Mouse (Mus musculus) cerebellum, adult 2 months (tissue): Measurements from ENCODE around the gene Ncor1. TPM values are rescaled to one million over a fixed set of nuclear protein-coding genes. Genes with fewer than 3 reads are reported as not detected.
"Not testable (repeated sequence)": the region's sequence is repeated elsewhere in the genome, so short reads cannot be mapped to it uniquely, and the experiment has no call there.

Source experiments
- DNase-seq, 2 experiments: peaks; one replicate each; pipeline ENCODE4 v3.0.0; 2021
- H3K27ac ChIP-seq: fragments of 200-500 bp; 2 replicates; pipeline ENCODE4 v1.5.1; 2012; ENCODE audit warnings: low read length, control low read depth, inconsistent platforms; ENCODE audit not compliant: insufficient read depth
- H3K27me3 ChIP-seq: fragments of 200-500 bp; 2 replicates; pipeline ENCODE4 v1.6.1; 2012; ENCODE audit warnings: inconsistent platforms, mild to moderate bottlenecking, low read length, moderate library complexity; ENCODE audit not compliant: control insufficient read depth, insufficient read depth
- H3K4me1 ChIP-seq: fragments of 200-500 bp; 2 replicates; pipeline ENCODE4 v1.6.1; 2011; ENCODE audit warnings: low read length; ENCODE audit not compliant: control insufficient read depth, insufficient read depth
- H3K4me3 ChIP-seq: fragments of 200-500 bp; replicated peaks from 2 replicates; pipeline ENCODE3; 2011; ENCODE audit warnings: mild to moderate bottlenecking, low read depth, low read length, control low read depth; ENCODE audit not compliant: insufficient read depth
- CTCF ChIP-seq: fragments of 200-500 bp; IDR thresholded peaks from 2 replicates; pipeline ENCODE4 v1.5.1; 2011; ENCODE audit warnings: low read depth, mild to moderate bottlenecking, control low read depth, low read length, moderate library complexity, borderline replicate concordance; ENCODE audit not compliant: insufficient read depth
- POLR2A ChIP-seq: fragments of 200-500 bp; IDR thresholded peaks from 2 replicates; pipeline ENCODE4 v1.6.1; 2011; ENCODE audit warnings: low read length, control low read depth, borderline replicate concordance; ENCODE audit not compliant: insufficient read depth
- WGBS: fragments of 180-500 bp; shearing (Covaris S2); methylation state at CpG from one replicate; pipeline ENCODE4 v1.1.7; 2018; 5-methylcytosine and 5-hydroxymethylcytosine counted together
- polyA plus RNA-seq: library from polyadenylated mRNA; depleted of rRNA; stranded (reverse); fragments of >200 nt; gene quantifications from 2 replicates; pipeline ENCODE4 v1.2.3, GENCODE M21; 2012

The Ncor1 gene
- polyA plus RNA-seq, 1 experiment, result 132 TPM

DNA sequence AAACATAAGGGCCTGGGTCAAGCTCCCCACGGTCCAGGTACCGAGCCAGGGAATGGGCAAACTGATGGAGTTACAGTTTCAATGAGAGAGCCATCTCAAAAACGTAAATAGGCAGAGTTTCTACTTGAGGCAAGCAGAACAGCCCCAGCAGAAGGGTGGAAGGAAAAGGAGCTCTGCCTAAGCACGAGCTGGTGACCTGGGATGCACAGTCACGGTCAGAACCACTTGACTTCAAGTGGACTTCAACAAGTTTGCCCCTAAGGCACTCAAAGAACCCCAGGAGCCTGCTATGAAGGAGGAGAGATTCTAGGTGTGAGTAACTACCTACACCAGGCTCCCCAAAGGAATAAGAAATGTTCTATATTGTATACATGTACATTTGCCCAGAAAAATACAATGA is 32.1 kb downstream of the Ncor1 start:
- Histone ChIP-seq H3K27me3 (no peaks in the 10 kb centered on the region), H3K4me3 (no peak overlapping the region), H3K27ac (no peak overlapping the region), H3K4me1 (no peaks in the 10 kb centered on the region; the same call in none of the 2 replicates)
- 72% methylated on average over 5 of the region's 5 CpGs for WGBS
- no peak for DNase-seq
- TF ChIP-seq CTCF (no peak), POLR2A (no peak)

DNA sequence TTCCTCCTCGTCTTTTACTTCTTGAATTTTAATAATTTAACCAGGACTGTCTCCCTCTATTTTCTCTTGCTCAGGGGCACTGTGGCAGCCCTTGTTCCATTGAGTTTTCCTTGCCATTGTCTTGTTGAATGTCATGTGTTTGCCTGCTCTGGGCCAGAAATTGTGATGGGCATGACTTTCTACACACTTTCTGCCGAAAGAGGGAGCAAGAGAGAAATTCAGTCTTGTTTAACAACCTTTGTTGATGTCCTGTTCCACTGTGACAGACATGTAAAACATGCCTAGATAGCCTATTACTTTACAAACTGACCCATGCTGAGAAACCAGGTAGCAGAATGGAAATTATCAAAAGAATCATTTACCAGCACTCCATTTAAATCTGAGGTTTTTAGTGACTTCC is 33.8 kb downstream of the Ncor1 start:
- Histone ChIP-seq H3K4me3 (no peak overlapping the region), H3K27me3 (no peaks in the 10 kb centered on the region), H3K4me1 (no peaks in the 10 kb centered on the region; the same call in 1 of the 2 replicates), H3K27ac (no peak overlapping the region)
- DNase-seq, result no peak
- WGBS, result 54% methylated on average over 2 of the region's 2 CpGs
- TF ChIP-seq POLR2A (no peak), CTCF (no peak)

DNA sequence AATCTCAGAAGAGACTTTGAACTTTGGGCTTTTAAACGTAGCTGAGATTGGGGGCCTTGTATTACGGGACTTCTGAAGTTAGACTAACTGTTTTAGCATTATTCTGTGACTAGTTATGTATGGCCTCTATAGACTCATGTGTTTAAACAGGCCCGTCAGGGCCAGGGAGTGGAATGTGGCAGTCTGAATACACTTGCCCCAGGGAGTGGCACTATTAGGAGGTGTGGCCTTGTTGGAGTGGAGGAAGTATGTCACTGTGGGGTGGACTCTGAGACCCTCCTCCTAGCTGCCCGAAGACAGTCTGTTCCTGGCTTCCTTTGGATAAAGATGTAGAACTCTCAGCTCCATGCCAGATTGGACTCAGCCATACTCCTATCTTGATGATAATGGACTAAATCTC is 43.3 kb downstream of the Ncor1 start:
- DNase-seq, result no peak
- Histone ChIP-seq H3K27ac (no peak overlapping the region), H3K27me3 (no peaks in the 10 kb centered on the region), H3K4me1 (no peaks in the 10 kb centered on the region), H3K4me3 (no peak overlapping the region)
- TF ChIP-seq POLR2A, result no peak
- WGBS, result 88% methylated on average over 4 of the region's 4 CpGs

DNA sequence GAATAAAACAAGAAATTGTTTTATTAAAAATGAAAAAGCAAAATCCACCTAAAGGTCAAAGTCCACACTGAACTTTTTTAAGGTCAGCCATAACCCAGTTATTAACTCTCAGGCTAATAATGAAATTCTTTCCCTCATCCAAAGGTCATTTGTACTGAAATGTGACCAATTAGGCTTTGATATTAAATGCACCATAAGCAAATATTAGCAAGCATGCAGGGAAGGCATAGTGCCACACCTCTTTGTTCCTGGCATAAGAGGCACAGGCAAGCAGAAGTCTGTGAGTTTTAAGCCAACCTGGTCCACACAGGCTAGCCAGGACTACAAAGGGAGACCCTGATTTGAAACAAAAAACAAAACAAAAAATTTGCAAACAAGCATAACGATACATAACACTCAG is 48.7 kb downstream of the Ncor1 start:
- WGBS, result 92% methylated on average over 1 of the region's 1 CpGs
- H3K27me3 ChIP-seq, result no peaks in the 10 kb centered on the region
- no peak overlapping the region for H3K4me3 ChIP-seq
- DNase-seq, result no peak
- no peaks in the 10 kb centered on the region for H3K4me1 ChIP-seq
- H3K27ac ChIP-seq, result no peak overlapping the region
- no peak for TF ChIP-seq POLR2A
- no peak for TF ChIP-seq CTCF

DNA sequence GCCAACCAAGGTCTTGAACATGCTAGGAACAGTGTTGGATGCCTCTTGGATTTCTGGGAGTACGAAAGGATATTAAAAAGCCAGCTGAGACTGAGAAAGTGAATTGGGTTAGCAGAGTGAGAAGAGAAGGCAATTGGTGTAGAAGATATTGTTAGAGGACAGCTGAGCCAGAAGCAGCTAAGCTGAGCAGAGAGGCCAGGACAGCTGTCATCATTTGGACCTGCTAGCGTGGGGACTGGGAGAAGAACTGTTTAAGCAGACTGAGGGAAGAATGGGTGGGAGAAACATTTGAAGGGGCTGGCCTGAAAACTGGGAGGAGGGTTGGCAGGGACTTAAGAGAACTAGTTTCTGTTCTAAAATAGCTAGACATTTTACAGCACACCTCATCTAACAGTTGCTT is 49.5 kb downstream of the Ncor1 start:
- no peaks in the 10 kb centered on the region for H3K27me3 ChIP-seq
- H3K27ac ChIP-seq, result no peak overlapping the region
- whole genome bisulfite sequencing, result 64% methylated on average over 2 of the region's 2 CpGs
- H3K4me1 ChIP-seq, result no peaks in the 10 kb centered on the region
- no peak overlapping the region for H3K4me3 ChIP-seq
- TF ChIP-seq POLR2A, result no peak
- no peak for DNase-seq

DNA sequence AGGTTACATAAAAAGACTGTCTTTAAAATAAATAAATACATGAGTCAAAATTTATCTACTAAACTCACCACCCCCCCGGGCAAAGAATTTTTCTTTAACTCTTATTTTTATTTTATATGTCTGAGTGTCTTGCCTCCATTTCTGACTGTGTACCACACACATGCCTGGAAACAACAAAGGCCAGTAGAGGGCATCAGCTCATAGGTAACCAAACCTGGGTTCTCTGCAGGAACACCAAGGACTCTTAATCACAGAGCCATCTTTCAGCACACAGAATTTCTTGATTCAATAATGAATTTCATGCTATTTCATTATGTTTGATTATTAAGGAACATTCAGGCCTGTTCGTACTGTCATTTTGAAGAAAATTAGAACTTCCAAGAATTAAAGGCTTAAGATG is 61.9 kb downstream of the Ncor1 start:
- DNase-seq, result peak; percentile 51 to 61
- no peak overlapping the region for H3K4me3 ChIP-seq
- H3K27ac ChIP-seq, result no peak overlapping the region
- 92% methylated on average over 2 of the region's 2 CpGs for WGBS
- H3K4me1 ChIP-seq, result no peaks in the 10 kb centered on the region; the same call in 1 of the 2 replicates
- no peaks in the 10 kb centered on the region for H3K27me3 ChIP-seq
- TF ChIP-seq CTCF (peak; percentile 59; the same call in 1 of the 2 replicates), POLR2A (no peak)

DNA sequence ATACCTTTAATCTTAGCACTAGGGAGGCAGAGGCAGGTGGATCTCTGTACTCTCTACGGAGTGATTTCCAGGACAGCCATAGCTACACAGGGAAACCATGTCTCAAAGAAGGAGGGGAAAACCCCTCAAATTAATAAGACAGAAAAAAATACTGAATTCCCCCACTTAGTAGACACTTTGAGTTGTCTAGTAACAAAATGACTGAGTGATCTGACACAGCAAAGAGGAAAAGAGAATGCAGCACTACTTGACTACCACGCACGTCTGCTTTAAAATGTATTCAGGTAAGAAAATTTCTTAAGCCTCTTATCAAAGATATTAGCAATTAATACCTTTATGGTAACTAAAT is 70.0 kb downstream of the Ncor1 start:
- Histone ChIP-seq H3K27me3 (no peaks in the 10 kb centered on the region), H3K4me3 (no peak overlapping the region), H3K4me1 (no peaks in the 10 kb centered on the region), H3K27ac (no peak overlapping the region)
- TF ChIP-seq CTCF (no peak), POLR2A (no peak)
- DNase-seq, result no peak
- WGBS, result 94% methylated on average over 3 of the region's 3 CpGs

DNA sequence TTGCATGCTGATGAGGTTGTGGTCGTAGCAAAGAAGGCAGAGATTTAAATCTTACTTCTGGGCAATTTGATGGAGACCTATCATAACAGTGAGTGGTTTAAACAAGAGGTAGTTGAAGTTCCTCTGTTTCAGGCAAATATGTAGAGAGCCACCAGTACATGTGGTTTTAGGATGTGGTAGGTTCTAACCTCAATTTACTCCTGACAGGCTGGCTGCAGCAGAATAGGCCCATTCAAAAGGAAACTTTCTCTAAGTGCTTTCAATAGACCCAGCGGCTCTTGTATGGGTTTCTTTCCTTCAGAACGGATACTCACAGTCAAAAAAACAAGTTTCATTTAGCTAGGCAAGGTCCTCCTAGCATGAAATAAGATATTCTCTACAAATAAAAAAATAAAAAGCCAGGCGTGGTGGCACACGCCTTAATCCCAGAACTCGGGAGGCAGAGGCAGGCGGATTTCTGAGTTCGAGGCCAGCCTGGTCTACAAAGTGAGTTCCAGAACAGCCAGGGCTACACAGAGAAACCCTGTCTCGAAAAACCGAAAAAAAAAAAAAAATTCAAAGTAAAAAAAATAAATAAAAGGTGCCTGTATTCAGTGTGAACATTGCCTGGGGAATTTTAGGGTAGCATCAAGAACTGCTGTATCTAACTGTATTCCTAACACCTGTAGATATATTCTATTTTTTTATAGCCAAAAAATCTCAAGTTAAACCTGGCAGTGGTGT is 70.6 kb downstream of the Ncor1 start:
- no peak for DNase-seq
- H3K4me3 ChIP-seq, result no peak overlapping the region
- 93% methylated on average over 10 of the region's 10 CpGs for WGBS
- TF ChIP-seq POLR2A (no peak), CTCF (no peak)
- no peak overlapping the region for H3K27ac ChIP-seq
- no peaks in the 10 kb centered on the region for H3K27me3 ChIP-seq
- no peaks in the 10 kb centered on the region for H3K4me1 ChIP-seq

DNA sequence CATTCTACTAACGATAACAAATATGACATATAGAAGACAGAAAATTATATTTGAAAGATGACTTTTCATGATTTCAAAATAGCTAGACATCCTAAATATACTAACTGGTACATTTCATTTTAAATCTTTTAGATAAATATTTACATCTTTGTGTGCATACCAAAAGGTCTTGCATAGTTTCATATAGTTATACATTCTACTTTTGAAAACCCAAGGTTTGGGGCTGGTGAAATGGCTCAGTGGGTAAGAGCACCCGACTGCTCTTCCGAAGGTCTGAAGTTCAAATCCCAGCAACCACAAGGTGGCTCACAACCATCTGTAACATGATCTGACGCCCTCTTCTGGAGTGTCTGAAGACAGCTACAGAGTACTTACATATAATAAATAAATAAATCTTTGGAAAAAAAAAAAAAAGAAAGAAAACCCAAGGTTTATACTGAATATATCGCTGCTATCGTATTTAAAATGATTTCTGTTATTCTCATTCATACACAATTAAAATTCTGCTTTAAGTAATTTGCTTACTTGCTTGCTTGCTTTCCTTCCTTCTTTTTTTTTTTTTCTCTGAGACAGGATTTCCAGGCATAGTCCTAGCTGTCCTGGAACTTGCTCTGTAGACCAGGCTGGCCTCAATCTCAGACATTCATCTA is 81.0 kb downstream of the Ncor1 start:
- not testable (repeated sequence) for DNase-seq, H3K4me3 ChIP-seq, H3K27ac ChIP-seq, H3K4me1 ChIP-seq, H3K27me3 ChIP-seq
- 85% methylated on average over 6 of the region's 6 CpGs for WGBS
